Mouse (Mus musculus) lung, postnatal 36 days (tissue): ENCODE results near the gene Sarm1.
"Not testable (repeated sequence)": the region's sequence is repeated elsewhere in the genome, so short reads cannot be mapped to it uniquely, and the experiment has no call there.

Experiments
- DNase-seq: peaks from one replicate; pipeline ENCODE4 v3.0.0; 2022; ENCODE audit warnings: mixed read lengths

Gene Sarm1

DNA sequence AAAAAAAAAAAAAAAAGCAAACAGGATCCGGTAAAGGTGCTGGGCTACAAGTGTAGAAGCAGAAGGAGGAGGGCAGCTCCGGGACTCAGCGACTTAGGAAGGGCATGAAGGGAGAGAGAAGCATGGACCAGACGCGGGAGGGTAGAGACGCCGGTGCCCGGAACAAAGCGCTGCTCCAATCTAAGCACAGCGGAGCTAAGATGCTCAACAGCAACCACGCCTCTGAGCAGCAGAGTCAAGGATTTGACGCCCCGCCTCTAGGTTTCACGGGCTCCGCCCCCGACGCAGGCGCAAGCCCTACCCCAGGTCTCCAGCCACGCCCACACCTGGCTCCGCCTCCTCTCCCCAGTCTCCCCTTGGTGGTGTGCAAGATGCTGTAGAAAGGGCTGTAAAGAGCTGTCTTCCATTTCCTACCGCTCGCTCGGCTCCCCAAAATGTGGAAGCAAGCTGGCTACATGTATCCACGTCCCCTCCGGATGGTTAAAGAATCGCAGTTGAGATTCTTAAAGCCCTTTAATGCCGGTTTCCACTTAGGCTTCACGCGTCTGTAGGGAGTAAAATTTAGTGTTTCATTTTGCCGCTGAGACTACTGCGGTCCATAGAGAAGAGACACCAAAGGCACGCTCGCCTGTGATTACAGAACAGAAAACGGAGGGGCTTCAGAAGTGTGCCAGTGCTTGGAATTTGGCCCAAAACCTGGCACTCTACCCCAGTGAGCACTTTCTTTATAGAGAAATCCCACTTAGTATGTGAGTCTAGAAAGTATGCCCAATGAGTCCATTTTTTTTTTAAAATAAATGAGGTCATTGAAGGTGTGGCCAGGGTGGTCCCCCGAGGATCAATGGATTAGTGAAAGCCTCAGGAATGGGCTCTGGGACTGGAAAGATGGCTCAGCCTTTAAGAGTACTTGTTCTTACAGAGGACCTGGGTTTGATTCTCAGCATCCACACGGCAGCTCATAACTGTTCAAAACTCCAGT, at the start of gene Sarm1:
Gene Sarm1 (minus strand): TSS at position 211 of the 979 bp plus-strand sequence.
- peak; percentile 96 for DNase-seq

DNA sequence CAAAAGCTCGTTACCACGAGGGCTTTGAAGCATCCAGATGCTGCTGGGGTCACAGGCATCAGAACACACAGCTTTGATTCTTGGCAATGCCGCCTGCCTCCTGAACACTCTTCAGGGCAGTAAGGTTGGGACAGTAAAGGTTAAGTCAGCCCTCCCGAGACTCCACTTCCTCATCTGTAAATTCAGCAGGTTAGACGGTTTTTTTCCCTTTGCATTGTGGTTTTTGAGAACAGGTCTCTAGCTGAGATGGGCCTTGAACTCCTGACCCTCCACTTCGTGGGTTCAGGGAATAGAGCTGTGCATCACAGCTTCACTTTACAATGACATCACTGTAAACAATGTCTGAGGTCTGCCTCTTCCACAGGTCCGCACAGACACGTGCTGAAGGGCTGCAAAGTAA, 47.6 kb upstream of the Sarm1 start:
- no peak for DNase-seq

DNA sequence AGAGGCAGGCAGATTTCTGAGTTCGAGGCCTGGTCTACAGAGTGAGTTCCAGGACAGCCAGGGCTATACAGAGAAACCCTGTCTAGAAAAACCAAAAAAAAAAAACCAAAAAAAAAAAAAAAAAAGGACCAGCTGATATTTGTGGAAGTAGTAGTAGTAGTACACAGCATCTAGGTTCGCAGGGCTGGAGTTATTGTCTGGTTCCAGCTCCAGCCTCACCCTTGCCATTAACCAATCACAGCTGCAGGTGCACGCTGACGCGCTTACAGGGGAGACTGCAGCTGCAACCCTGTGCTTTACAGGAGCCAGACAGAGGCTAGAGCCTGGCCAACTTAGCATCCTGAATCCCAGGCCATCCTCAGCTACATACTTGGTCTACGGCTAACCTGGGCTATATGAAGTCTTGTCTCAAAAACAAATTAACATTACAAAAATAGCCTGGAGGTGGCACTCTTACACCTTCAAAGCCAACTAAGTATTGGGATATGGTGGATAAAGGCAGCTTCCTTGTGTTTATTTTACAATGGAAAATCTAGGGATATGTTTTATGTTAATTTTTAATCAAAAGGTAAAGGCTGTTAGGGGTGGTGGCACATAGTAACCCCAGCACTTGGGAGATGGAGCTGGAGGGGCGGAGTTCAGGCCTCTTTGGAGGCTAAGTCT, 47.0 kb upstream of the Sarm1 start:
- DNase-seq, result no peak

DNA sequence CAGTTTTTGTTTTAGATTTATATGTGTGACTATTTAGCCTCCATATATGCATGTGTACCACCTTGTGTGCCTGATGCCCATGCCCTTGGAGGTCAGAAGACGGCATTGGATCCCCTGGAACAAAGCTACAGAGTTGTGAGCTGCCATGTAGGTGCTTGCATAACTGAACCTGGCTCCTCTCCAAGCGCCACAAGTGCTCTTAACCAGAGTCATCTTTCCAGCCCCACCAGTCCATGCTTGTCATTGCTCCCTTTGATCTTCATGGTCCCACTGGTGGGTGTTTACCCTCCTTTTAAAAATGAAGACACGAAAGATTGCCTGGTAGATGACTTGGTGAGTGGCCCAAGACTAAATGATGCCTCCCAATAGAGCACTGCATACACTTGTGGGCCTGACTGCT, 42.8 kb upstream of the Sarm1 start:
- peak; percentile 66 for DNase-seq

DNA sequence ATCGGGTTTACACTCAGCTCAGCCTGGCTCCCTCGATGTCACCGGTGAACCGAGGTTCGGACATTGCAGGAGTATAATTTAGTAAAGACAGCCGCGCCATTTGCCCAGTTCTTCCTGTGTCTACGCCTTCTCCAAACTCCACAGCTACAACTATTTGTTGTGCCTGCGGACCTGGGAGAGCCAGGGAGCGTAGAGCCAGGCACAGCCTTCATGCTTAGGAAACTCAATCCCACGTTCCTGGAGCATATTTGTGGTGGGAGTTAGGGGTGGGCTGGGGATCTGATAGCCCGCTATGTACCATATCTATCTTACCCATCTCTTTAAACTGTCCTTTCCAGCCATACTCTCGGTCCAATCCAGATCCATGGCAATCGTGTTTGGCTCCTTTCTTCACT, 39.1 kb upstream of the Sarm1 start:
- no peak for DNase-seq

DNA sequence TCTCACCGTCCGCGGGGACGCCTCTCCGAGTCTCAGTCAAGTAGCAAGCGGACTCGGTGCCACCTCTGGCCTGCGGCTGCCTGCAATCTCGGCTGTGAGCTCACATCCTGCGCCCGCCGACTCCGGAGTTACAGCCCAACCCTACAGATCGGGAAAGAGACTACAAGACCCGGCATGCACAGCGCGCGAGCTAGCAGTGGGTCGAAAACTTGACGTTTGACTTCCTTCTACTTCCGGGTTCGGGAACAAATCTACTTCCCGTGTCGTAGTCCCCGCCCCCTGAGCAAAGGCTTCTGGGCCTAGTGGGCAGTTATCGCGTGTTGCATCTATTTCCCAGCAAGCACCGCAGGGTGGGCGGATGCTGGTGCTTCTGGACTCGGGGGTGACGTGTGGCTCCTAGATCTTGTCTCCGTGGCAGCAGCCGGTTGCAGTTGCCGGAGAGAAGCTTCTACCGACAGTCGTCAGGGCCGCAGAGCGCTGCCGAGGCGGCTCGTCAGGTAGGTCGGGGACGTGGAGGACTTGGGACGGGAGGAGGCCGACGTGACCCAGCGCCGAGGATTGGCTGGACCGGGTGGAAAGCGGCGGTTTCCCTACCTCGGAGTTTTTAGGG, 38.6 kb upstream of the Sarm1 start, which contains the start of the genes Tnfaip1 and Ift20:
Gene Tnfaip1 (minus strand): TSS at position 253 of the 610 bp plus-strand sequence.
Gene Ift20 (plus strand): TSS at position 282 of the 610 bp plus-strand sequence.
- peak; percentile 100 for DNase-seq

DNA sequence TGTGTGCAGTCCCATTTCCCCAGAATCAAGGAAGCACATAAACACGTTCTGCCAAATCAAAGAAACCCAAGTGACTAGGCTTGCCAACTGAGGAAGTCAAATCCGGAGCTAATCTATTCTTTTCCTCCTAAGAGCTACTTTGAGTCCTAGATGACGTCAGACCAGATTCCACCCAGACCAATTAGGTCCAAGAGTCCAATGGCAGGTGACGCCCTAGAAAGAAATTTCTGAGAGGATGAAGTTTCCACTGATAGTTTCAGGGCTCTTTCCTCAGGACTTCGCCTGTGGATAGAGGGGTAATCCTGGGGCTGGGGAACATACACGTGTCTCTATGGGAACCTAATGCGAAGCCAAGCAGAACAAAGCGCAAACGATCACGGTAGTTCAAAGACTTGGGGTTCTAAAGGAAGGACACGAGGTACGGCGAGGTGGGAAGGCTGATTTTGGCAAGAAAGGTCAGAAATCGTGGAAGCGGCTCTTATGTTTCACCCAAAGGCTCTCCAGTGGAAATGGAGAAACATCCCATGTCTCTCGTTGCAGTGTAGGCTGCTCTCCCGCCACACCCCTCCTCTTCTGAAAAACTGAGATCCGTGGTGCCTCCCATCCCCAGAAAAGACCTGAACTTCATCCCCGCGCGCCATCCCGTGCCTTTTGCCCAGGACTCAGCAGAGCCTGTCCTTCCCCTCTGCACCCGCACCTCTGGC, 38.0 kb upstream of the Sarm1 start:
- peak; percentile 87 for DNase-seq

DNA sequence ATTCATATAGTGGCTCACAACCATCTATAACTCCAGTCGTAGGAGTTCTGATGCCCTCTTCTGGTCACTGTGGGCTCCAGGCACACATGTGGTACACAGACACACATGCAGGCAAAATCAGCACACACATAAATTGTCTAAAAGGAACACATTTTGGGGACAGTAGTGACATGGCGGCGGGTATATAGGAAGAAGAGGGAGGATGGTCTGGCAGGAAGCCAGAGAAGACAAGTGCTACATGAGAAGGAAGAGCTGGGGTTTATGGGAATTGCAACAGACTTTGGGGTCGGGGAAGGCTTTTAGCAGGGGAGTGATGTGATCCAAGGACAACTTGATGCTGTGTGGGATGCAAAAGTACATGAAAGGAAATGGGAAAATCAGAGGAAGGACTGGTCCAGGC, 37.0 kb upstream of the Sarm1 start:
- no peak for DNase-seq

DNA sequence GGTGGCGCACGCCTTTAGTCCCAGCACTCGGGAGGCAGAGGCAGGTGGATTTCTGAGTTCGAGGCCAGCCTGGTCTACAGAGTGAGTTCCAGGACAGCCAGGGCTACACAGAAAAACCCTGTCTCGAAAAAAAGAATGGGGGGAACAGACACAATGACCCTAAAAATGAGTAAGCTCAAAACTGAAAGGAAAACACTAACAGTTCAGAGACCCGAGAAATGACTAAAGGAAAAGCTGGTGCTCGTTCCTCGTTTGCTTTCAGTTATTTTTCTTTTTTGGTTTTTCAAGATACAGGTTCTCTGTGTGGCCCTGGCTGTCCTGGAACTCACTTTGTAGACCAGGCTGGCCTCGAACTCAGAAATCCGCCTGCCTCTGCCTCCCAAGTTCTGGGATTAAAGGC, 34.0 kb upstream of the Sarm1 start:
- not testable (repeated sequence) for DNase-seq

DNA sequence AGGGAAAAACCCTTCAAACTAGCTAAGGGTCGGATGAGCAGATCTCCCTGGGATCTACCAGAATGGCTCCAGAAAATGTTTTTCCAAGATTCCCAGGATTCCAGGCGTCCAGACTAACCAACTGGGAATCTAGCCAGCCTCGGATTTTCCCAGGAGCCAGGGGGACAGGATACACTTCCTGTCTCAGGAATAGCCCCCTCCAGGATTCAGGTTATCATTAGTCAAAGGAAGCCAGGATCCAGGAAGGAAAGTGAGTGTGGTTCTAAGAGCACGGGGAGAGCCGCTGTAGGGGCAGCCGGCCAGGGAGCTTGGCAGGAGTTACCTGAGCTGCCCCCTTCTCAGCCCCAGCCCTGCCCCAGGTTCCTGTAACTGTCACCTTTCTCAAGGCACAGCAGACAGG, 33.5 kb upstream of the Sarm1 start:
- DNase-seq, result peak; percentile 51

DNA sequence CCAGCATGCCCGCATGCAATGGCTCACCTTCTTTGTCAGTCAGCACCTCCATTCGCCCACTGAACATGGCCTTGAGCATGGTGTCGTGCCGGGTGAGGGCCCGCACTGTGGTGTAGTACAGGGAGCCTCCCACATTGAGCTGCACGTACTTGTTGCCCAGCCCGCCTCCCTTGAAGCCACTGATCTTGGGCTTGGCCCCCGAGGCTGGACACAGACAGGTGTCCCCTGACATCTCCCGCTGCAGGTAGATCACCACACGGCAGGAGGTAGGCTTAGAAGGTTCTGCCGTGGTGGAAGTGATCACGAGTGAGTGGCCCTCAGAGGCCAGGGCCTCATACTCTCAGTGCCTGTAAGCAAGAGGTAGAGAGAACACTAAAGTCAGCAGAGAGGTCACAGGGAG, 32.4 kb upstream of the Sarm1 start:
- DNase-seq, result no peak

DNA sequence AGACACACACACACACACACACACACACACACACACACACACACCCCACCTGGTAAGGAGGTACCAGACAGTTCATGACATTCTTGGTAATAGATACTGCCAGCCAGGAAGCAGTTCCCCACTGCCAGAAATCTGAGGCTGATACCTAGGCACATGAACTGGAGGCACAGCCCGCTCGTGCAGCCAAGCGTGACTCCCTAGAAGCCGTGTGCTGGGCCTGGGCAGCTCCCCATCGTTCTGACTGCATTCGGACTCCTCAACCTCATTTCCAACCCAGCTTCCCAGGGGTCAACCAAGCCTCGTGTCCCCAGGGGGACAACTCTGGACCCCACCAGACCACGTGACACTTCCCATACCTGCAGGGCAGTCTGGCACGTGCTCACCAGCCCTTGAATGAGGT, 31.2 kb upstream of the Sarm1 start:
- DNase-seq, result no peak

DNA sequence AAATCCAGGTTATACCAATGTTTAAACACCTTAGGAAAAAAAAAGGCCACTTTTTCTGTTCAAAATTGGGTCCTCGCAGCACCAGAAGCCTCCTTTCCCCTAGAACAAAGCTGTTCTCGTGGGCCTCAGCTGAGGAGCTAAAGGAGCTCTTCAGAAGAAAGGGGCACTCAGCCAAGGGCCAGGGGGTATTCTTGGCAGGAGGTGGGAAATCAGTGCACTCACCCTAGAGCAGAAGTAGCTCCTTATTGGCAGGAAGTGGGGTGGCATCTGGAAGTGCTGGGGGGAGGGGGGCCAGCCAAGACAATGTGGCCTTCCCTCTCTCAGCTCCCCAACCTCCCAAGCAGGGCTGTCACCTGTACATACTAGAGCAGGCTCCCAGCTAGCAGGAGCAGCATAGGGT, 27.3 kb upstream of the Sarm1 start:
- DNase-seq, result peak; percentile 69

DNA sequence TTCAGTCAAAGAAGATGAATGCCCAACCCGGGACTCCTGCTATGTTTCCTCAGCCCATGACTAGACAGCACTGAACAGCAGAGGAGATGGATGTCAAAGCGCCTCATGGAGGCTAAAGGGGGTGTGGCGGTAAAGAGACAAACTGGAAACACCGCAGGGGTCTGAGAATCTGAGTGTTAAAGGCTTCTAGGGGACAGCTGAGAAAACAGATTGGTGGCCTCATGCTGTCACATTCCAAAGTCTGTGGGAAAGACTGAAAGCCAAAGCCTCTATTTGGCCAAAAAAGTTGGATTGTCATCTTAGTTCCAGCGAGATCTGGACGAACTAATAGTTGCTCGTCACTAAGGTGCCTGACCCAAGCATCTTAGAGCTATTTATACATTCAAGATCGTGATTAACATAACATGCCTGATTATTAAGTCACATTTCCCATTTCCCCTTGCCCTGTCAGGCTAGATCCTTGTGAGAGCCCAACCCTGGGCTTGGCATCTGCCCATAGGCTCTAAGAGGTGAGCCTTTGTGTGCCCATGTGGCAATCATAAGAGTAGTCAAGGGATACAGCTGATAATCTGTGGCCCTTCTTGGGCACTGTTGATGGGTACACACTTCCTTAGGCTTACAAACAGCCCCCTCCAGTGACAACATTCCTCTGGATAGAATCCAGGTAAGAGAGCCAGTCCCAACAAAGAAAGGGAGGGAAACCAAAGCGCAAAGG, 25.8 kb upstream of the Sarm1 start:
- peak; percentile 81 for DNase-seq

DNA sequence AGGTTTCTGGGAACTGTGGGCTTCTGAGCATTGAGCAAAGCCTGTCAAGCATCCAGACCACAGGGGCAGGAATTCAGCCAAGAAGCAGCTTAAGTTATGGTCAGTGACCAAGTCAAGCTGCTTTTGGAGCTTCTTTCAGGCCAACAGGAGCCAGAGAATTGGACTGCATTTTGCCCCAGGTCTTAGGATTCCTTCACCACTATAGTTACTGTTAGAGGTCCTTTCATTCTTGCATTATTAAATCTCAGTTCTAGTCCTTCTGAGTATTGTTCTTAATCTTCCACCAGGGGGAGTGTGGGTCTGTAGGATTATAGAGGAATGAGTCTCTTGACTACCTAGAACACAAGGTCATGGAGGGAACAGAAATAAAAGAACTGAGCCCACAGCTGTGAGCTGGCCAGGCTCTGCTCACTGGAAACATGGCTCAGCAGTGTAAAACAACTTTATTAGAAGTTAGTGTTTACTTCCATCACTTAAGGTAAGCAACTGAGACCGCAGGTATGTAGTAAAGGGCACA, 25.0 kb upstream of the Sarm1 start:
- peak; percentile 63 for DNase-seq

DNA sequence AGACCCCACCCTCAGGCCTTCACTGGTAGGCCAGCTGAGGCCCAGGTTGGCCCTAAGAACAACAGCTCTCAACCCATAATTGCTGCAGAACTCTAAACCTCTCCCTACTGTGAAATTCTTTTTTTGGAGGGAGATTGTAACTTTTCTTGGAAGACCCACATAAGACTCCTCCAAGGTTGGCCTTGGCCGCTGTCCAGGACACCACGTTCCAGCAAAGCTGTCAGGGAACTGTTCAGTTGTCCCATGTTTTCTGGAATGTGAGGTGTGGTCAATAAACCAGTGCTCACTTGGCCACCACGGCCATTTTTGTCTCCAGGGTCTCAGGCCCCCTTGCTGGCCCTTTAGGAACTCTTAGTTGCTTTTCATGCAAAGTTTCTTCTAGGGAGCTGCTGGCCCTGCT, 24.3 kb upstream of the Sarm1 start:
- no peak for DNase-seq

DNA sequence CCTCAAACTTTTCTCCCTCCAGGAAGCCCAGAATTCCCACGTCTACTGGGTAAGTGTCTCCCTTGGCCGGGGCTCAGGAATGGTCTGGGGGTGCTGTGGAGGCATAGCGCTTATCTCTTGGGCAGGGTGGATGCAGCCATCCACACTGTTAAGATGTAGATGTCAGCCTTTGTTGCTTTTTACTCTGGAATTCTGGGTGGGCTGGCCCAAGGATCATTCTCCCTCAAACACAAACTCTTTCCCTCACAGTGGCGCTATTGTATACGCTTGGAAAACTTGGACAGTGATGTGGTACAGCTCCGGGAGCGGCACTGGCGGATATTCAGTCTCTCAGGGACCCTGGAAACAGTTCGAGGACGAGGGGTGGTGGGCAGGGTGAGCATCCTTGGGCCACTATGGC, 21.4 kb upstream of the Sarm1 start:
- no peak for DNase-seq

DNA sequence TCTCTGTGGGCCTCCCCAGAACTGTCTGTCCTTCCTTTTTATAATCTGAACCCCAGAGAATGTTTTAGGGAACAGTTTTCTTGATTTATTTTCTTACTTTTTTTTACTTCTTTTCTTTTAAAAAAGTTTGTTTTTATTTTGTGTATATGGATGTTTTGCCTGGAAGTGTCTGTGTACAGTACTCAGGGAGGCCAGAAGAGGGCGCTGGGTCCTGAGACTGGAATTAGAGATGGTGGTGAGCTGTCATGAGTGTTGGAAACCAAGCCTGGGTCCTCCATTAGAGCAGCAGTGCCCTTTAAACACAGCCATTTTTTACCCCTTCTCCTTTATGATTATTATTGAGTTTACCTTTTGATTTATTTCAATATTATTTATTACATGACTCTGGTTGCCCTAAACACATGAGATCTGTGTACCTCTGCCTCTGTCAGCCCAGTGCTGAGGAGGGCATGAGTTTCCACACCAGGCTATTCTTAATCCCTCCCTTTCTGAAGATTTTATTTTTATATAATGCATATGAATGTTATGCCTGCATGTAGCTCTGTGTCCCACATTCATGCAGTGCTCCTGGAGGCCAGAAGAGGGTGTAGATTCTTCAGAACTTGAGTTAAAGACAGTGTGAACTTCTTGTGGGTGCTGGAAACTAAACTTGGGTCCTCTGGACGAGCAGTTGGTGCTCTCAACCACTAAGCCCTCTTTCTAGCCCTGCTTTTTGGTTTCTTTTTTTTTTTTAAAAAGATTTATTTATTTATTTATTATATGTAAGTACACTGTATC, 18.2 kb upstream of the Sarm1 start:
- no peak for DNase-seq

DNA sequence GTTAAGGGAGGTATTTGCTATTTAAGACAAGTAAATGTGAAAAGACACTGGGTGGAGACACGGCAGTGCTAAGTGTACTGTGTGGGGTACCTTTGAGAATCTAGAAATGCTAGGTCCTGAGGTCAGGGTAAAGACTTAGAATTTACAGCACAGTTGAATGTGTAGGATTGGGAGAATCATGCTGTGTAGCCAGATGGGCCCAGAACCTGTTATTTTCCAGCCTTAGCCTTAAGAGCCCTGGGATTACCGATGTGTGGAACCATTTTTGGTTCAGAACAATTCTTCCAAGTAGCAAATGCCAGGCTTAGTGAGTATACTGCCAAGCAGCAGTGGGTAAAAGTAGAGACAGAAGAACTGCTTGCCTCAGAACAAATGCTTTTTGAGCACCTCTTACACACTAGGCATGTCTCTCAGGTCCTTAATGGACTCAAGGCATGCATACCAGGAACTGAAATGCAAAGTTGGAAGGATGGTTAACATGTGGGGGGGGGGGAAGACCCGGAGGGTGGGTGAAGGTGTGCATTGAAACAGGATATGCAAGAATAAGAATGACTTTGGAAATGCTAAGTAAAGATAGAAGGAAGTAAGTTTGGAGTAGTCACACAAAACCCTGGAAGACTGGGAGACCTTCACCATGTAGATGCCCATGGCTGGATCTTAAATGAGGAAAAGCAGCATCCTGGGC, 15.7 kb upstream of the Sarm1 start:
- no peak for DNase-seq
